Mouse (Mus musculus) olfactory bulb, adult 2 months (tissue): ENCODE measurements around the gene Cblb.

Experiments
- CTCF ChIP-seq: fragments of 200-500 bp; IDR thresholded peaks from 2 replicates; pipeline ENCODE4 v1.5.1; 2012; ENCODE audit warnings: low read depth, mild to moderate bottlenecking, low read length, moderate library complexity; ENCODE audit not compliant: insufficient read depth
- POLR2A ChIP-seq: fragments of 200-500 bp; IDR thresholded peaks from 2 replicates; pipeline ENCODE4 v1.6.1; 2012; ENCODE audit warnings: mild to moderate bottlenecking, low read depth, low read length, moderate library complexity; ENCODE audit not compliant: insufficient read depth

DNA sequence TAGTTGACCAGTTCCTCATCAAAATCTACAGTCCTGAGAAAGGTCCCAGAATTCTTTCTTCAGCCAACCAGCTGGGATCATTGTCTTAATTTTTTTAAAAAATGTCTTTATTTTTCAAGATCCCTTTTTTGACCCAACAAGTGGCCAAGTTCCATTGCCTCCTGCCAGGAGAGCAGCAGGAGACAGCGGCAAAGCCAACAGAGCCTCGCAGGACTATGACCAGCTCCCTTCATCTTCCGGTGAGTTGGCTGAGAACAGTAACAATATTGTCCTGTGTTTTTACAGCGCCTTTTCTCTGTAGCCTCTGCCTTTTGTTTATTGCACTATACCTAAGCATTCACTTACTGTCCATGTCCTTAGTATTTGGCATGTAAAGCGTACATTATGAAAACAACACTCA lies 163.0 kb downstream of the Cblb start:
- TF ChIP-seq POLR2A (no peak), CTCF (no peak)
